Comparison of ENCODE assay signal across 25 mouse cellular contexts in the genomic region with DNA sequence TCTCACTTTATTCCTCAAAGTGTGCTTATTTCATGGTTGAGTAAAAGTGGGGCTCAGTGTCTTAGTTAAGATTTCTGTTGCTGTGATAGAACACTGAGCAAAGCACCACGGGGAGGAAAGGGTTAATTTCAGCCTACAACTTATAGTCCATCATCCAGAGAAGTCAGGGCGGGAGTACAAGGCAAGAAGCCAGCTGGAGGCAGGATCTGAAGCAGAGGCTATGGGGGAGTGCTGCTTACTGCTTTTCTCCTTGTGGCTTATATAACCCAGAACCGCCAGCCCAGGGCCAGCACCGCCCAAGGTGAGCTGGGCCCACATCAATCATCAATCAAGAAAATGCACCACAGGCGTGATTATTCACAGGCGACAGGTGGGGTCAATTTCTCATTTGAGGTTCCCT. TPM values are rescaled to one million over a fixed set of nuclear protein-coding genes. Genes with fewer than 3 reads are reported as not detected.
DNase-seq lines count a peak whose midpoint lies in the region; ATAC-seq and TF ChIP-seq lines count a peak whose summit lies in the region.
"Had no signal": no experiment of that assay in that cellular context is flagged by ENCODE, and none has a peak within 500 bp of the region (broad histone marks: within the 10 kb centered on the region; RNA-seq: fewer than 3 reads in every experiment).

No protein-coding gene starts in this region.

- no peaks in the 10 kb centered on the region for H3K27me3 ChIP-seq in lung, embryonic 14.5 days (ENCODE audit: insufficient read depth, low read length)
- H3K27me3 ChIP-seq: forebrain, embryonic 13.5 days; heart, embryonic 12.5 days; limb, embryonic 13.5 days; stomach, embryonic 15.5 days had no signal

- TF ChIP-seq CTCF in lung, embryonic 14.5 days (IDR thresholded peaks at IDR 0.05; ENCODE audit: low read depth) = no peak

- H3K9me3 ChIP-seq in lung, embryonic 14.5 days (ENCODE audit: low read depth, low read length) = no peaks in the 10 kb centered on the region
- H3K9me3 ChIP-seq: forebrain, embryonic 13.5 days; heart, embryonic 12.5 days; limb, embryonic 13.5 days; stomach, embryonic 15.5 days had no signal

- 0 out of 2 replicates have a peak, but pooled peaks have one; percentile 57 for ATAC-seq in lung, embryonic 14.5 days (ENCODE audit: insufficient read depth)
- ATAC-seq: activated CD4-positive, CD25-positive, alpha-beta regulatory T cell, adult 4 months; forebrain, embryonic 13.5 days; hindbrain, postnatal 0 days; intestine, embryonic 16.5 days had no signal

- peak; percentile 14 for DNase-seq in adrenal gland, postnatal 10 days
- DNase-seq in adrenal gland, adult 2 months = no peak
- DNase-seq in kidney, adult 9 months = peak; percentile 33
- DNase-seq in kidney, adult 18-20 months = no peak
- peak; percentile 71 for DNase-seq in lung, embryonic 14.5 days
- DNase-seq in lung, postnatal 25 days (ENCODE audit: low spot score) = no peak
- peak; percentile 47 for DNase-seq in brain, adult 2 months (ENCODE audit: low read depth, low spot score)
- DNase-seq: adrenal gland, postnatal 14 days; cerebellum, adult 8-10 months; cerebellum, postnatal 36 days; embryo, embryonic 11 days; heart, adult 18-20 months; heart, postnatal 10 days; layer of hippocampus, postnatal 36 days; thymus, adult 18-20 months; thymus, postnatal 36 days had no signal

- no peak overlapping the region for H3K9ac ChIP-seq in lung, embryonic 14.5 days
- H3K9ac ChIP-seq: forebrain, embryonic 13.5 days; heart, embryonic 12.5 days; limb, embryonic 13.5 days; liver, embryonic 14.5 days; stomach, embryonic 15.5 days had no signal

- H3K36me3 ChIP-seq in lung, embryonic 14.5 days (ENCODE audit: insufficient read depth) = 0 out of 2 replicates have a peak, but pooled peaks cover 8% of the 10 kb centered on the region

- no peak overlapping the region for H3K4me2 ChIP-seq in lung, embryonic 14.5 days
- H3K4me2 ChIP-seq: forebrain, embryonic 13.5 days; heart, embryonic 12.5 days; limb, embryonic 13.5 days; midbrain, embryonic 11.5 days; stomach, embryonic 15.5 days had no signal

- H3K4me1 ChIP-seq in lung, embryonic 14.5 days (ENCODE audit: insufficient read depth) = no peaks in the 10 kb centered on the region
- H3K4me1 ChIP-seq: forebrain, embryonic 13.5 days; limb, embryonic 13.5 days; stomach, embryonic 15.5 days had no signal

- 48% methylated on average over 6 of the region's 6 CpGs for WGBS in lung, embryonic 14.5 days

- no peak overlapping the region for H3K4me3 ChIP-seq in lung, embryonic 14.5 days (ENCODE audit: low read depth, low read length)
- H3K4me3 ChIP-seq: forebrain, embryonic 13.5 days; heart, embryonic 12.5 days; limb, embryonic 13.5 days; stomach, embryonic 15.5 days had no signal

- no peak overlapping the region for H3K27ac ChIP-seq in lung, embryonic 14.5 days (ENCODE audit: low read depth)
- H3K27ac ChIP-seq: forebrain, embryonic 13.5 days; hindbrain, postnatal 0 days; limb, embryonic 13.5 days; liver, embryonic 14.5 days; stomach, embryonic 15.5 days had no signal

RNA-seq across cellular contexts. Expression of a gene that starts 7.6 kb away (rescaled TPM):
- total RNA-seq in adrenal gland, postnatal 10 days (2021) = 10 to 100 TPM; 54.5 to 61.5 TPM
- total RNA-seq in adrenal gland, adult 2 months (2021) = 10 to 100 TPM; 48.8 to 75.8 TPM
- polyA plus RNA-seq in adrenal gland, adult 2 months (2012; rRNA removed) = 17.2 and 17.4 TPM in 2 replicates
- 76.7 and 77.7 TPM in 2 replicates for polyA plus RNA-seq in lung, embryonic 14.5 days (2014; fragmentation: Nextera tagmentation; extraction: Ambion mirVana)

RNA-seq across cellular contexts. Expression of a gene that starts 7.8 kb away (rescaled TPM):
- total RNA-seq in adrenal gland, postnatal 10 days (2021) = 100 to 1,000 TPM; 118 to 121 TPM
- total RNA-seq in adrenal gland, adult 2 months (2021) = 100 to 1,000 TPM; 127 to 148 TPM
- 33.1 and 53.8 TPM in 2 replicates for polyA plus RNA-seq in adrenal gland, adult 2 months (2012; rRNA removed)
- 37.0 and 38.5 TPM in 2 replicates for polyA plus RNA-seq in lung, embryonic 14.5 days (2014; fragmentation: Nextera tagmentation; extraction: Ambion mirVana)

Comparison
In these comparisons a context has a peak if more than half of its experiments do, and no peak if none do; other contexts are left out.
1. DNase-seq: peak in adrenal gland, postnatal 10 days (single experiment), kidney, adult 9 months (single experiment), lung, embryonic 14.5 days (single experiment) and brain, adult 2 months (single experiment); none in adrenal gland, adult 2 months (single experiment), kidney, adult 18-20 months (single experiment) and lung, postnatal 25 days (single experiment).